Mouse (Mus musculus): ENCODE measurements around the gene Hist1h4h.
"Not testable (repeated sequence)": the region's sequence is repeated elsewhere in the genome, so short reads cannot be mapped to it uniquely, and the experiment has no call there.

Hist1h4h gene

GRCm38 (mm10) chr13:23555839-23556416 lies 25.1 kb downstream of the Hist1h4h start:
- DNase-seq = peak; percentile 51 to 81

GRCm38 (mm10) chr13:23556906-23557305 lies 26.1 kb downstream of the Hist1h4h start:
- DNase-seq = no peak

GRCm38 (mm10) chr13:23560699-23561098 lies 29.8 kb downstream of the Hist1h4h start:
- DNase-seq = not testable (repeated sequence)

GRCm38 (mm10) chr13:23561531-23561882 lies 30.7 kb downstream of the Hist1h4h start:
- not testable (repeated sequence) for DNase-seq

- DNase-seq = peak; percentile 92 to 94
Measured at GRCm38 (mm10) chr13:23561883-23562659, 31.2 kb downstream of the Hist1h4h start, which contains the start of gene Hist1h3e. TSS of gene Hist1h3e (minus strand) at chr13:23562369.

- DNase-seq = no peak
Measured at GRCm38 (mm10) chr13:23562699-23563462, 32.0 kb downstream of the Hist1h4h start.

GRCm38 (mm10) chr13:23564482-23564881 lies 33.6 kb downstream of the Hist1h4h start:
- no peak for DNase-seq

- DNase-seq = not testable (repeated sequence)
Measured at GRCm38 (mm10) chr13:23570261-23571021, 39.6 kb downstream of the Hist1h4h start.

- peak; percentile 51 to 60 for DNase-seq
Measured at GRCm38 (mm10) chr13:23571022-23571503, 40.2 kb downstream of the Hist1h4h start, which contains the start of the genes Hist1h2ae and Hist1h2bg. TSS of gene Hist1h2ae (minus strand) at chr13:23571220. TSS of gene Hist1h2bg (plus strand) at chr13:23571396.

GRCm38 (mm10) chr13:23571504-23572217 lies 40.8 kb downstream of the Hist1h4h start:
- DNase-seq = not testable (repeated sequence)

- DNase-seq = no peak
Measured at GRCm38 (mm10) chr13:23572218-23573033, 41.6 kb downstream of the Hist1h4h start.

GRCm38 (mm10) chr13:23573034-23573897 lies 42.4 kb downstream of the Hist1h4h start:
- DNase-seq = not testable (repeated sequence)

- DNase-seq = peak; percentile 86 to 89
Measured at GRCm38 (mm10) chr13:23573898-23574524, 43.2 kb downstream of the Hist1h4h start, which contains the start of the genes Hist1h2bf and Hist1h2ad. TSS of gene Hist1h2bf (minus strand) at chr13:23574196. TSS of gene Hist1h2ad (plus strand) at chr13:23574381.

- not testable (repeated sequence) for DNase-seq
Measured at GRCm38 (mm10) chr13:23574546-23575170, 43.8 kb downstream of the Hist1h4h start.

GRCm38 (mm10) chr13:23575271-23575851 lies 44.5 kb downstream of the Hist1h4h start, which contains the start of gene Hist1h3d:
TSS of gene Hist1h3d (plus strand) at chr13:23575763.
- DNase-seq = no peak

- not testable (repeated sequence) for DNase-seq
Measured at GRCm38 (mm10) chr13:23575864-23576313, 45.0 kb downstream of the Hist1h4h start.

- DNase-seq = no peak
Measured at GRCm38 (mm10) chr13:23576351-23576881, 45.6 kb downstream of the Hist1h4h start.

All from lung, adult 18-20 months (tissue).